Mouse (Mus musculus): Measurements from ENCODE around the gene Gm10272. TPM values are rescaled to one million over a fixed set of nuclear protein-coding genes. Genes with fewer than 3 reads are reported as not detected.
"Not testable (repeated sequence)": the region's sequence is repeated elsewhere in the genome, so short reads cannot be mapped to it uniquely, and the experiment has no call there.

Gm10272 gene
- polyA plus RNA-seq, 1 experiment from 2014 or later, result not detected

- H3K4me1 ChIP-seq (replicated peaks; ENCODE audit: insufficient read depth, low read length), result no peaks in the 10 kb centered on the region
- H3K27ac ChIP-seq, result no peak overlapping the region
- DNase-seq (ENCODE audit: low spot score) (no peak), ATAC-seq (replicated peaks; ENCODE audit: low FRiP score, low read depth) (no peak)
- H3K27me3 ChIP-seq (ENCODE audit: insufficient read depth, low read length), result no peaks in the 10 kb centered on the region
- H3K9me3 ChIP-seq (replicated peaks; ENCODE audit: low read length), result no peaks in the 10 kb centered on the region
- WGBS, result 79% methylated on average over 8 of the region's 8 CpGs
- no peak overlapping the region for H3K9ac ChIP-seq (ENCODE audit: low read depth, low read length)
- peak; percentile 16; the same call in 1 of the 2 replicates for TF ChIP-seq CTCF (IDR thresholded peaks at IDR 0.05; ENCODE audit: low read depth)
- H3K36me3 ChIP-seq (ENCODE audit: insufficient read depth, low read length), result no peaks in the 10 kb centered on the region
- no peak overlapping the region for H3K4me2 ChIP-seq (ENCODE audit: low read length)
- no peak overlapping the region for H3K4me3 ChIP-seq (replicated peaks; ENCODE audit: low read depth, low read length)
Observed at GRCm38 (mm10) chr10:77724855-77725254, 18.4 kb downstream of the Gm10272 start.

GRCm38 (mm10) chr10:77726186-77726585 lies 19.8 kb downstream of the Gm10272 start, which contains the start of gene Gm10100:
Gene Gm10100, plus strand, starts transcription at chr10:77726486.
- WGBS, result 37% methylated on average over 3 of the region's 3 CpGs
- no peaks in the 10 kb centered on the region for H3K4me1 ChIP-seq (replicated peaks; ENCODE audit: insufficient read depth, low read length)
- ATAC-seq (replicated peaks; ENCODE audit: low FRiP score, low read depth) (no peak), DNase-seq (ENCODE audit: low spot score) (no peak)
- no peaks in the 10 kb centered on the region for H3K9me3 ChIP-seq (replicated peaks; ENCODE audit: low read length)
- H3K9ac ChIP-seq (ENCODE audit: low read depth, low read length), result no peak within 1 kb of the TSS
- H3K27ac ChIP-seq, result no peak within 1 kb of the TSS
- no peaks in the 10 kb centered on the region for H3K36me3 ChIP-seq (ENCODE audit: insufficient read depth, low read length)
- TF ChIP-seq CTCF (IDR thresholded peaks at IDR 0.05; ENCODE audit: low read depth), result no peak
- H3K27me3 ChIP-seq (ENCODE audit: insufficient read depth, low read length), result no peaks in the 10 kb centered on the region
- H3K4me2 ChIP-seq (ENCODE audit: low read length), result no peak within 1 kb of the TSS
- H3K4me3 ChIP-seq (replicated peaks; ENCODE audit: low read depth, low read length), result no peak within 1 kb of the TSS

- DNase-seq (ENCODE audit: low spot score) (no peak), ATAC-seq (replicated peaks; ENCODE audit: low FRiP score, low read depth) (no peak)
- Histone ChIP-seq H3K27ac (no peak overlapping the region), H3K4me2 (ENCODE audit: low read length) (no peak overlapping the region), H3K9ac (ENCODE audit: low read depth, low read length) (no peak overlapping the region), H3K9me3 (replicated peaks; ENCODE audit: low read length) (no peaks in the 10 kb centered on the region), H3K27me3 (ENCODE audit: insufficient read depth, low read length) (no peaks in the 10 kb centered on the region), H3K4me3 (replicated peaks; ENCODE audit: low read depth, low read length) (no peak overlapping the region), H3K4me1 (replicated peaks; ENCODE audit: insufficient read depth, low read length) (no peaks in the 10 kb centered on the region), H3K36me3 (ENCODE audit: insufficient read depth, low read length) (no peaks in the 10 kb centered on the region)
- WGBS, result 61% methylated on average over 4 of the region's 4 CpGs
- TF ChIP-seq CTCF (IDR thresholded peaks at IDR 0.05; ENCODE audit: low read depth), result peak; percentile 32
Observed at GRCm38 (mm10) chr10:77728280-77728679, 21.9 kb downstream of the Gm10272 start.

- Histone ChIP-seq H3K27ac (no peak overlapping the region), H3K9me3 (replicated peaks; ENCODE audit: low read length) (no peaks in the 10 kb centered on the region), H3K4me2 (ENCODE audit: low read length) (no peak overlapping the region), H3K4me1 (replicated peaks; ENCODE audit: insufficient read depth, low read length) (no peaks in the 10 kb centered on the region), H3K4me3 (replicated peaks; ENCODE audit: low read depth, low read length) (no peak overlapping the region), H3K9ac (ENCODE audit: low read depth, low read length) (no peak overlapping the region), H3K36me3 (ENCODE audit: insufficient read depth, low read length) (no peaks in the 10 kb centered on the region), H3K27me3 (ENCODE audit: insufficient read depth, low read length) (no peaks in the 10 kb centered on the region)
- 50% methylated on average over 4 of the region's 4 CpGs for WGBS
- ATAC-seq (replicated peaks; ENCODE audit: low FRiP score, low read depth) (no peak), DNase-seq (ENCODE audit: low spot score) (no peak)
- peak; percentile 41; the same call in 1 of the 2 replicates for TF ChIP-seq CTCF (IDR thresholded peaks at IDR 0.05; ENCODE audit: low read depth)
Observed at GRCm38 (mm10) chr10:77729241-77729640, 22.8 kb downstream of the Gm10272 start.

GRCm38 (mm10) chr10:77735928-77736327 lies 29.5 kb downstream of the Gm10272 start:
- Histone ChIP-seq H3K36me3 (ENCODE audit: insufficient read depth, low read length) (no peaks in the 10 kb centered on the region), H3K9me3 (replicated peaks; ENCODE audit: low read length) (no peaks in the 10 kb centered on the region), H3K4me3 (replicated peaks; ENCODE audit: low read depth, low read length) (no peak overlapping the region), H3K9ac (ENCODE audit: low read depth, low read length) (no peak overlapping the region), H3K27ac (no peak overlapping the region), H3K4me1 (replicated peaks; ENCODE audit: insufficient read depth, low read length) (no peaks in the 10 kb centered on the region), H3K4me2 (ENCODE audit: low read length) (no peak overlapping the region), H3K27me3 (ENCODE audit: insufficient read depth, low read length) (no peaks in the 10 kb centered on the region)
- DNase-seq (ENCODE audit: low spot score), result no peak
- 91% methylated on average over 1 of the region's 1 CpGs for WGBS
- no peak for TF ChIP-seq CTCF (IDR thresholded peaks at IDR 0.05; ENCODE audit: low read depth)
- no peak for ATAC-seq (replicated peaks; ENCODE audit: low FRiP score, low read depth)

- no peaks in the 10 kb centered on the region for H3K27me3 ChIP-seq (ENCODE audit: insufficient read depth, low read length)
- no peak overlapping the region for H3K4me2 ChIP-seq (ENCODE audit: low read length)
- no peak overlapping the region for H3K4me3 ChIP-seq (replicated peaks; ENCODE audit: low read depth, low read length)
- 83% methylated on average over 4 of the region's 4 CpGs for WGBS
- H3K9ac ChIP-seq (ENCODE audit: low read depth, low read length), result no peak overlapping the region
- H3K9me3 ChIP-seq (replicated peaks; ENCODE audit: low read length), result no peaks in the 10 kb centered on the region
- no peaks in the 10 kb centered on the region for H3K36me3 ChIP-seq (ENCODE audit: insufficient read depth, low read length)
- no peak overlapping the region for H3K27ac ChIP-seq
- no peak for ATAC-seq (replicated peaks; ENCODE audit: low FRiP score, low read depth)
- DNase-seq (ENCODE audit: low spot score), result no peak
- no peaks in the 10 kb centered on the region for H3K4me1 ChIP-seq (replicated peaks; ENCODE audit: insufficient read depth, low read length)
- no peak for TF ChIP-seq CTCF (IDR thresholded peaks at IDR 0.05; ENCODE audit: low read depth)
Observed at GRCm38 (mm10) chr10:77738929-77739328, 32.5 kb downstream of the Gm10272 start.

- not testable (repeated sequence) for ATAC-seq (replicated peaks; ENCODE audit: low FRiP score, low read depth); H3K4me2 ChIP-seq (ENCODE audit: low read length); H3K36me3 ChIP-seq (ENCODE audit: insufficient read depth, low read length); H3K9me3 ChIP-seq (replicated peaks; ENCODE audit: low read length); H3K27me3 ChIP-seq (ENCODE audit: insufficient read depth, low read length); H3K9ac ChIP-seq (ENCODE audit: low read depth, low read length); DNase-seq (ENCODE audit: low spot score); H3K4me1 ChIP-seq (replicated peaks; ENCODE audit: insufficient read depth, low read length); H3K27ac ChIP-seq; H3K4me3 ChIP-seq (replicated peaks; ENCODE audit: low read depth, low read length)
- 55% methylated on average over 4 of the region's 5 CpGs for WGBS
Observed at GRCm38 (mm10) chr10:77741924-77742688, 35.7 kb downstream of the Gm10272 start, which contains the start of gene Gm18596. Gene Gm18596, minus strand, starts transcription at chr10:77742638.

GRCm38 (mm10) chr10:77750686-77751085 lies 44.3 kb downstream of the Gm10272 start:
- not testable (repeated sequence) for H3K4me3 ChIP-seq (replicated peaks; ENCODE audit: low read depth, low read length); H3K4me2 ChIP-seq (ENCODE audit: low read length); H3K4me1 ChIP-seq (replicated peaks; ENCODE audit: insufficient read depth, low read length); H3K27me3 ChIP-seq (ENCODE audit: insufficient read depth, low read length); H3K36me3 ChIP-seq (ENCODE audit: insufficient read depth, low read length); H3K9ac ChIP-seq (ENCODE audit: low read depth, low read length); H3K27ac ChIP-seq; ATAC-seq (replicated peaks; ENCODE audit: low FRiP score, low read depth); DNase-seq (ENCODE audit: low spot score); H3K9me3 ChIP-seq (replicated peaks; ENCODE audit: low read length)
- 83% methylated on average over 1 of the region's 1 CpGs for WGBS

- H3K9me3 ChIP-seq (replicated peaks; ENCODE audit: low read length); H3K27me3 ChIP-seq (ENCODE audit: insufficient read depth, low read length); ATAC-seq (replicated peaks; ENCODE audit: low FRiP score, low read depth); H3K27ac ChIP-seq; H3K4me1 ChIP-seq (replicated peaks; ENCODE audit: insufficient read depth, low read length); H3K4me3 ChIP-seq (replicated peaks; ENCODE audit: low read depth, low read length); H3K4me2 ChIP-seq (ENCODE audit: low read length); DNase-seq (ENCODE audit: low spot score); H3K9ac ChIP-seq (ENCODE audit: low read depth, low read length); H3K36me3 ChIP-seq (ENCODE audit: insufficient read depth, low read length): not testable (repeated sequence)
- WGBS, result 58% methylated on average over 1 of the region's 1 CpGs
Observed at GRCm38 (mm10) chr10:77751254-77751653, 44.8 kb downstream of the Gm10272 start, which contains the start of gene Gm9736. Gene Gm9736, minus strand, starts transcription at chr10:77751354.
